Mouse (Mus musculus) heart, postnatal 10 days (tissue): ENCODE measurements around the gene Ifnar2. TPM values are rescaled to one million over a fixed set of nuclear protein-coding genes. Genes with fewer than 3 reads are reported as not detected.

Experiments
- DNase-seq, 2 experiments: peaks; one replicate each; pipeline ENCODE4 v3.0.0; 2021
- intact Hi-C: fragments of 180-260 bp; cut with DNase I; formaldehyde crosslinking; loops from one replicate; pipeline ENCODE4 v1.15.1; 2025
- total RNA-seq, 2 experiments: library from RNA; stranded (reverse); gene quantifications; 2 replicates each; pipeline ENCODE4 v1.2.3; 2021

Ifnar2 gene
- total RNA-seq, 2 experiments from 2014 or later: 39.1 to 42.0 TPM

- no peak for DNase-seq
Measured at GRCm38 (mm10) chr16:91448088-91448487, 75.5 kb downstream of the Ifnar2 start.

GRCm38 (mm10) chr16:91448895-91449294 lies 76.3 kb downstream of the Ifnar2 start:
- DNase-seq: no peak
- intact Hi-C loops: no loop called here

More at GRCm38 (mm10) chr16:91448088-91448487, 75.5 kb downstream of the Ifnar2 start:
- intact Hi-C loops: no loop called here

GRCm38 (mm10) chr16:91450137-91451064 lies 77.8 kb downstream of the Ifnar2 start:
- no peak for DNase-seq
- intact Hi-C loops: no loop called here

- no peak for DNase-seq
- intact Hi-C loops: no loop called here
Measured at GRCm38 (mm10) chr16:91451949-91452348, 79.4 kb downstream of the Ifnar2 start.

GRCm38 (mm10) chr16:91452363-91452896 lies 79.8 kb downstream of the Ifnar2 start:
- intact Hi-C loops: no loop called here
- peak; percentile 60 to 65 for DNase-seq

Other genes starting within 250 kb of the Ifnar2 start
- gene Olig2, start 147.3 kb upstream of the Ifnar2 start, total RNA-seq: not detected
- not detected for gene Olig1, start 103.0 kb upstream of the Ifnar2 start, total RNA-seq
- not detected for gene Gm21970, start 18.9 kb downstream of the Ifnar2 start, total RNA-seq
- gene Il10rb, start 33.4 kb downstream of the Ifnar2 start, total RNA-seq: 100 to 1,000 TPM in 1 of 2 experiments, 10 to 100 TPM in 1; 82.7 to 101 TPM
- 10 to 100 TPM; 46.6 to 58.9 TPM for gene Ifnar1, start 112.5 kb downstream of the Ifnar2 start, total RNA-seq
- gene Ifngr2, start 174.3 kb downstream of the Ifnar2 start, total RNA-seq: 100 to 1,000 TPM; 116 to 132 TPM
- gene Tmem50b, start 225.0 kb downstream of the Ifnar2 start, total RNA-seq: 10 to 100 TPM; 46.9 to 55.3 TPM
- gene Dnajc28, start 246.2 kb downstream of the Ifnar2 start, total RNA-seq: 10 to 100 TPM in 1 of 2 experiments, 1 to 10 TPM in 1; 9.5 to 11.7 TPM